Mouse (Mus musculus): ENCODE measurements at regions not wholly inside any gene's neighbourhood (a gene's known extent, or its start where the extent isn't known, plus 50 kb on each side); places are given as distances from the start of the nearest gene placed in this dataset.

DNA sequence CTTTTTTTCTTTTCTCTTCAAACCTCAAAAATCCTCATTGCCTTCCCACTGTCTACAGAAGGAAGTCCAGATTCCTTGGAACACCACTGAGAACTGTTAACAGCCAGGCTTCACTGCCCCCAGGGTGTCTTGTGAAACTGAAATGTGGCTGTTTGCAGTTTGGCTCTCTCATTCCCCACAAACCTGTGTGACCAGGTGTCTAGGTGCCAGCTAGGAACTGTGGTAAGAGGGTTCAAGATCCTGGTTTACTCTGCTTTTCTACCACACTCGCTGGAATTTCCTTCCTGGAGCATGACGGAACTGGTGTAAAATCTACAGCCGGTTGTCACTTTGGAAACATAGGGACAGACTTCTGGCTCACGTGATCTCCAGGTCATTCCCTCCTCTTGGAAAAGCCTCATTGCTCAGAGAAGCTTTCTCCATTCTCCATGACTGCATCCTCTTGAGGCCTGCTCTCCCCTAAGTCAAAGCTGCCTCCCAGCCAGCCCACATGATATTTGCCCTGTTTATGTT, 660.2 kb downstream of the Zfp706 start:
- no peak for DNase-seq (ENCODE audit: low spot score in 2 of 2)

- no peak for DNase-seq (ENCODE audit: low spot score in 2 of 2)
These were observed 661.4 kb downstream of the Zfp706 start for GRCm38 (mm10) chr15:36346126-36346525.

DNA sequence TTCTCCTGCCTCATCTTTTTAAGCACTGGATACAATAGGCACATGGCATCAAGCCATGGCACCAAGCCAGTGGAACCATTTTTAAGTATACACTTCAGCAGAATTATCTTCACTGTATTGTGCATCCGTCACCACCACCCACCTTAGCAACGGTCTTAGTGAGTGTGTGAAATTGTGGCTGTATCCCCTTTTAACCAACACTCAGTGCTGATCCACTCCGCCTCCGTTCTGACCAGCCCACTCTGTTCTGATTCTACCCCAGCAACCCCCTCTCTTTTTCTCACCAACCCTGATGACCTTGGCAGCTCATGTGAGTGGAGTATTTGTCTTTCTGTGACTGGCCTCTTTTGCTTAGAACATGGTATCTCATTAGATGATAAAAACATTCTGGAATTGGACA, 662.2 kb downstream of the Zfp706 start:
- DNase-seq (ENCODE audit: low spot score in 2 of 2), result no peak

- no peak for DNase-seq (ENCODE audit: low spot score in 2 of 2)
These were observed 667.5 kb downstream of the Zfp706 start for GRCm38 (mm10) chr15:36339971-36340550.

DNA sequence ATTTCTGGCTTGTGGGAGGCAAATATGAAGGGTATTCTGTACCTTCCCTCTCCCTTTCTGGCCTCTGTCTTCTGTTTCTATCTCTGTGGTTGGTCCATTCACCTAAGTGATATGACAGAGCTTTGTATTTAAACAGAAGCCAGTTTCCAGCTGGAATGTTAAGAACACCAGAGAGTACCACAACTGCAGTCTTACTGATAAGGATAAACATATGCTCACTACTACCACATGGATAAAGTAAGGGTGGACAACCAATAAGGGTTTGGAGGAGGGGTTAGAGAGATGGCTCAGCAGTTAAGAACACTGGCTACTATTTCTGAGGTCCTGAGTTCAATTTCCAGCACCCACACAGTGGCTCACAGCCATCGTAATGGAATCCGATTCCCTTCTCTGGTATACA, 668.8 kb downstream of the Zfp706 start:
- DNase-seq (ENCODE audit: low spot score in 2 of 2), result no peak

DNA sequence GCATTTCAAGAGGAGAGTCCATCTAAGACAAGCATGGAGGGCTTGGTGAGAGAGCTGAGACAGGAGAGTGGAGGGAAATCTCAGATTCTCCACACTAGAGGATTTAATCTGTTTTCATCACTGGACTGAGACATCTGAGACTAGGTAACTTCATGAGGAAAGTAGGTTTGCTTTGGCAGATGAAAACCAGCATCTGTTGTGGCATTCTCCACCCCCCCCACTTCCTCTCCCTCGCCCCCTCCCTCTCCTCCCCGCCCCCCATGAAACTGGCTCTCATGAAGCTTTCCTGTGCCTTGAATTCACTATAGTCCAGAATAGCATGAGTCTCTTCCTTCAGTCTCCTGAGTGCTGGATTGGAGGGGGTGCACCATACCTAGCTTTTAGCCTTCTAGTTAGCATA, 670.7 kb downstream of the Zfp706 start:
- no peak for DNase-seq (ENCODE audit: low spot score in 2 of 2)

DNA sequence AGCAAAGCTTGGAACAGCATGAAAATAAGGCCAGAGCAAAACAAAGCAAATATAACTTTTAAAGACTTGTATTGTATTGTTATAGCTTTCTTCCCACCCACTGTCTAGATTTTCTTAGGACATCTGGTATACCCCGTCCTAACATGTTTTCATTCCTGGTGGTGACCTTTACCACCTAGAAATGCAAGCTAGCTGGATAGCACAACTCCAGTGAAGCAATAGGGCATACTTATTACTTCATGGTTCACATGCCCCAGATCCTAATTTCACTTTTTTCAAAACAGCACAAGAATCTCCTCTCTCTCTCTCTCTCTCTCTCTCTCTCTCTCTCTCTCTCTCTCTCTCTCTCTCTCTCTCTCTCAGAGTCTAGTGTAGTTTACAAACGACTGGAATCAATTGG, 672.5 kb downstream of the Zfp706 start:
- no peak for DNase-seq (ENCODE audit: low spot score in 2 of 2)

- no peak for DNase-seq (ENCODE audit: low spot score in 2 of 2)
These were observed 673.0 kb downstream of the Zfp706 start for GRCm38 (mm10) chr15:36334436-36335113.

DNA sequence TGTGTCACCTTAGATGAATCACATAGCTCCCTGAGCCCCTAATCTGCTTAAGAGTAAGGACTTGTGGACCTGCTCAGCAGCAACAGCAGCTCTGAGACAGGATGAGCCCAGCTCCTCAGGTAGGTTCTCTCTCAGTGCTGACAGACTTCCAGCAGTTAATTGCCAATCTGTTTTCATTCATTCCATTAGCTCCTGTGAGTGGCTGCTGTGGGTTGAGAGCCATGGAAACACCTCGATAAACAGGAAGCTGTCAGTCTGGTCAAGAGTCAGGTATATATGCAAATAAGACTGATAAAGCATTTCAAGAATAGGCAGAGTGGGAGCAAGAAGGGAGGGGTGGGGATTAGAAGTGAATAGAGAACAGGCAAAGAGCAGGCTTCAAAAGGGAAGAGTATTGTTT, 673.7 kb downstream of the Zfp706 start:
- no peak for DNase-seq (ENCODE audit: low spot score in 2 of 2)

- DNase-seq (ENCODE audit: low spot score in 2 of 2), result no peak
These were observed 674.3 kb downstream of the Zfp706 start for GRCm38 (mm10) chr15:36333265-36333664.
